Comparison of ENCODE assay signal across 9 mouse cellular contexts in the genomic region with DNA sequence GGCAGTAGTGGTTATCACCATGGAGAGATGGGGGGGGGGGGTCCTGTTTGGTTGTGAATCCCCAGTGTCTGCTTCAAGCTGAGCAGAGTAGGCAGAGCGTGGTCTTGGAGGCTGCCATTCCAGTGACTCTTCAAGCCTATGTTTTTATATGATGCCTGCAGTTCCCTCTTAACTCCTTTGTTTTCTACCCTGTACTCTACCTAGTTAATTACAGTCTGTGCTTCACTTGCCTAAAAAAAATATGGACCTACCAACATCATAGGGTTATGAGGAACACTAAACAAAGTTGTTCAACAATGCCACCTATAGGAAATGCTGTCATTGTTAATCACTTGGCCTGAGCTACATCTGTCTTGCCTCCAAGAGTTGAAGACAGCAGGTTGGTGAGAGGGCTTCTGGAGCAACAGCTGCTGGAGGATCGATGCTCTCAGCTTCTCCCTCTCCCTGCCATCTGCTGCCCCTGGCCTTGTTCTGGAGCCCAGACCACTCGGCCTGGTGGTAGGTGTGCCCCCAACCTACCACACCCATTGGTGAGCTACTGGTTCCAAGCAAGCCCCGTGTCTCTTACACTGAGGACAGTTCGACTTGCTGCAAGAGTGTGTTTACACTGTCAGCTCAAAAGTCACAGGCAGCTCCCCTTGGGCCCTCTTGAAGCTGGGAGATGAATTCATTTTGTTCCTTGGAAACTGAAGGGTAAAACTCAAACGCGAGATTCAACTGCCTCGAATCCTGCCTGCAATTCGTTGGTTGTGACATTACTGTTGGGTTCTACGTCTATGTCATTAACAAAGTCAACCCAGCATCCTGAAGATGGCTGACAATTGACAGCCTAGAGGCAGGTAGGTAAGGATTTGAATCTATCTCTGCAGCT. TPM values are rescaled to one million over a fixed set of nuclear protein-coding genes. Genes with fewer than 3 reads are reported as not detected.
DNase-seq lines count a peak whose midpoint lies in the region; ATAC-seq lines count a peak whose summit lies in the region.
"Had no signal": no experiment of that assay in that cellular context is flagged by ENCODE, and none has a peak within 500 bp of the region (broad histone marks: within the 10 kb centered on the region; RNA-seq: fewer than 3 reads in every experiment).

No protein-coding gene starts in this region.

- peak overlapping the region; percentile 48; the same call in 1 of the 2 replicates for H3K9ac ChIP-seq in heart, embryonic 12.5 days
- H3K9ac ChIP-seq in intestine, embryonic 14.5 days (ENCODE audit: low read length): no peak overlapping the region

- no peak overlapping the region for H3K4me2 ChIP-seq in heart, embryonic 12.5 days
- H3K4me2 ChIP-seq in intestine, embryonic 14.5 days (ENCODE audit: low read length): no peak overlapping the region

- ATAC-seq in heart, embryonic 12.5 days (ENCODE audit: insufficient number of reproducible peaks, low FRiP score): no peak
- no peak for ATAC-seq in intestine, embryonic 14.5 days (replicated peaks; ENCODE audit: low FRiP score, low TSS enrichment, low read depth)

- DNase-seq in heart, postnatal 4 days: no peak
- DNase-seq in c-Kit-positive CD71-positive TER-119-positive erythroid progenitor cells, embryonic 14.5 days (ENCODE audit: low spot score): peak; percentile 36
- DNase-seq in intestine, embryonic 14.5 days (ENCODE audit: low spot score): peak; percentile 65
- DNase-seq in naive thymus-derived CD4-positive, alpha-beta T cell, adult 2 months (ENCODE audit: low read depth): peak; percentile 38
- no peak for DNase-seq in ovary, adult 18-20 months (ENCODE audit: low spot score)
- DNase-seq in adrenal gland, adult 18-20 months (ENCODE audit: low spot score in 2 of 2): no peak
- DNase-seq in urinary bladder, postnatal 10 days (ENCODE audit: low spot score): no peak
- DNase-seq: gastrocnemius, postnatal 10 days had no signal

- H3K27me3 ChIP-seq in heart, embryonic 12.5 days (replicated peaks): no peaks in the 10 kb centered on the region
- no peaks in the 10 kb centered on the region for H3K27me3 ChIP-seq in intestine, embryonic 14.5 days (replicated peaks; ENCODE audit: control insufficient read depth, insufficient read depth, low read length)

- H3K27ac ChIP-seq in heart, embryonic 12.5 days (ENCODE audit: poor library complexity, severe bottlenecking): peak overlapping the region; percentile 17; the same call in 1 of the 2 replicates
- H3K27ac ChIP-seq in intestine, embryonic 14.5 days (ENCODE audit: low read depth): no peak overlapping the region

- peaks cover 74% of the 10 kb centered on the region for H3K36me3 ChIP-seq in heart, embryonic 12.5 days
- peaks cover 63% of the 10 kb centered on the region for H3K36me3 ChIP-seq in intestine, embryonic 14.5 days (ENCODE audit: control insufficient read depth, insufficient read depth, low read length)

- no peaks in the 10 kb centered on the region for H3K9me3 ChIP-seq in heart, embryonic 12.5 days (replicated peaks)
- H3K9me3 ChIP-seq in intestine, embryonic 14.5 days (ENCODE audit: control insufficient read depth, low read length): no peaks in the 10 kb centered on the region

- 60% methylated on average over 10 of the region's 10 CpGs for WGBS in heart, embryonic 12.5 days
- 52% methylated on average over 10 of the region's 10 CpGs for WGBS in intestine, embryonic 14.5 days

- H3K4me1 ChIP-seq in heart, embryonic 12.5 days (replicated peaks): peaks cover 27% of the 10 kb centered on the region
- peaks cover 17% of the 10 kb centered on the region for H3K4me1 ChIP-seq in intestine, embryonic 14.5 days (replicated peaks; ENCODE audit: control insufficient read depth, insufficient read depth, low read length)

- no peak overlapping the region for H3K4me3 ChIP-seq in heart, embryonic 12.5 days
- H3K4me3 ChIP-seq in intestine, embryonic 14.5 days (ENCODE audit: low read depth, low read length): no peak overlapping the region

RNA-seq across cellular contexts. Expression of gene Trpv2, which starts 32.2 kb away (rescaled TPM):
- polyA plus RNA-seq in heart, embryonic 12.5 days (2016; fragmentation: Nextera tagmentation; extraction: Ambion mirVana): 4.3 and 4.6 TPM in 2 replicates
- total RNA-seq in heart, postnatal 4 days (2021): 1 to 10 TPM; 3.0 to 3.2 TPM
- polyA plus RNA-seq in intestine, embryonic 14.5 days (2014; fragmentation: Nextera tagmentation; extraction: Ambion mirVana): 11.6 and 12.4 TPM in 2 replicates
- total RNA-seq in adrenal gland, adult 18-20 months (2021): 1 to 10 TPM; 3.4 to 7.2 TPM

RNA-seq across cellular contexts. Expression of gene Lrrc75a, which starts 41.8 kb away (rescaled TPM):
- polyA plus RNA-seq in heart, embryonic 12.5 days (2016; fragmentation: Nextera tagmentation; extraction: Ambion mirVana): 18.6 and 19.6 TPM in 2 replicates
- total RNA-seq in heart, postnatal 4 days (2021): 10 to 100 TPM; 15.7 to 16.5 TPM
- 12.9 and 13.7 TPM in 2 replicates for polyA plus RNA-seq in intestine, embryonic 14.5 days (2014; fragmentation: Nextera tagmentation; extraction: Ambion mirVana)
- 10 to 100 TPM; 13.9 to 23.5 TPM for total RNA-seq in adrenal gland, adult 18-20 months (2021)

RNA-seq across cellular contexts. Expression of gene Mmgt2, which starts 41.9 kb away (rescaled TPM):
- 51.0 and 58.3 TPM in 2 replicates for polyA plus RNA-seq in heart, embryonic 12.5 days (2016; fragmentation: Nextera tagmentation; extraction: Ambion mirVana)
- 10 to 100 TPM; 18.5 to 20.9 TPM for total RNA-seq in heart, postnatal 4 days (2021)
- 56.7 and 57.4 TPM in 2 replicates for polyA plus RNA-seq in intestine, embryonic 14.5 days (2014; fragmentation: Nextera tagmentation; extraction: Ambion mirVana)
- total RNA-seq in adrenal gland, adult 18-20 months (2021): 10 to 100 TPM; 26.5 to 36.7 TPM

RNA-seq across cellular contexts. Expression of gene Ubb, which starts 55.6 kb away (rescaled TPM):
- 2,594 and 2,627 TPM in 2 replicates for polyA plus RNA-seq in heart, embryonic 12.5 days (2016; fragmentation: Nextera tagmentation; extraction: Ambion mirVana)
- 100 to 1,000 TPM; 828 to 847 TPM for total RNA-seq in heart, postnatal 4 days (2021)
- 2,820 and 3,158 TPM in 2 replicates for polyA plus RNA-seq in intestine, embryonic 14.5 days (2014; fragmentation: Nextera tagmentation; extraction: Ambion mirVana)
- total RNA-seq in adrenal gland, adult 18-20 months (2021): 1,000 to 10,000 TPM; 1,040 to 1,434 TPM

Comparison
In these comparisons a context has a peak if more than half of its experiments do, and no peak if none do; other contexts are left out.
1. DNase-seq: peak in c-Kit-positive CD71-positive TER-119-positive erythroid progenitor cells, embryonic 14.5 days (single experiment), intestine, embryonic 14.5 days (single experiment) and naive thymus-derived CD4-positive, alpha-beta T cell, adult 2 months (single experiment); none in heart, postnatal 4 days (single experiment), ovary, adult 18-20 months (single experiment), adrenal gland, adult 18-20 months (0 of 2) and urinary bladder, postnatal 10 days (single experiment).